Mouse (Mus musculus): ENCODE results near the gene Sgk1. TPM values are rescaled to one million over a fixed set of nuclear protein-coding genes. Genes with fewer than 3 reads are reported as not detected.

The Sgk1 gene
- polyA plus RNA-seq (2012; rRNA removed) (33.4 and 45.0 TPM in 2 replicates), polyA plus RNA-seq (2014; fragmentation: Nextera tagmentation; extraction: Ambion mirVana) (39.9 and 47.7 TPM in 2 replicates)

DNA sequence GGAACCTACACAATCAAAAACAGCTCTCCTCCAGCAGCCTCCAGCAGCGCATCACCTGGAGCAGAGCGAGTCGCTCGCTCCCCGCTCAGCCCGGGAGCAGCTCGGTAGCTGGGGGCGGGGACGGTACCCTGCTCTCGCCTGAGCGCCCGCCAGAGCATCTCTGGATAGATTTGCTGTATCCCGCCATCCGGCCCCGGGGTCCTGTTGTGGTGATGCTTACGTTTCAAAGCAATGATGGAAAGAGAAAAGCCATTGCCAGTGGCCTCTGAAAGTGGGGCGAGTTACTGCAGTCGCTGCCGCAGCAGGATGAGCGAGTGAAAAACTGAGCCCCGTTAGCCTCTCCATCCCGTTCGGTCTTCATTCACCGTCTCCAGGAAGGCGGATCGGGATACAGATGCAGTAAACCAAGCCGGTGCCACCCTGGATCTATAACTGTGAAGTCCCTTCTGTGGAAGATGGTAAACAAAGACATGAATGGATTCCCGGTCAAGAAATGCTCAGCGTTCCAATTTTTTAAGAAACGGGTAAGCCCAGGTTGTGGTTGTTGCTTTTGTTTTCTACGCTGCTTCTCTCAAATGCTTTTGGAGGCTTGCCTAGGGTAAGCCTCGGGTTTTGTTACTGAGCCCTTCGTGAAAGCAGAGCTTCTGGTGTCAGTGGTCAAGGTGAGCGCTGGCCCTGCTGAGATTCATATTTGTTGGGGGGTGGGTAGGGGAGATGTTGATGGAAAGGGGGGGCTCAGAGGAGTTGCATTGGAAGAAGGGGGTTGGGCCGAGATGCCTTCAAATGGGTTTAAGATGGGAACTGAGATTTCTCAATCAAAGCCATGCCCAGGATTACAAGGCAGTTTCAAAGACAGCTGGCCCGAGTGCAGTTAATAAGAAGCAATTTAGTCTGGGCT lies at the start of gene Sgk1:
TSS of gene Sgk1 (plus strand) at position 1 of the 898 bp plus-strand sequence.
- Histone ChIP-seq H3K4me2 (replicated peaks; ENCODE audit: low read depth, low read length, severe bottlenecking) (peak within 1 kb of the TSS; percentile 63), H3K27ac (replicated peaks; ENCODE audit: low read depth, low read length) (peak within 1 kb of the TSS; percentile 27; the same call in 1 of the 2 replicates), H3K36me3 (ENCODE audit: control insufficient read depth, insufficient read depth, low read length) (no peaks in the 10 kb centered on the region), H3K9ac (ENCODE audit: low read depth, low read length, severe bottlenecking) (peak within 1 kb of the TSS; percentile 48), H3K9me3 (ENCODE audit: control insufficient read depth, low read length) (no peaks in the 10 kb centered on the region), H3K4me1 (ENCODE audit: control insufficient read depth, insufficient read depth, low read length) (peaks cover 16% of the 10 kb centered on the region), H3K4me3 (replicated peaks; ENCODE audit: low read length) (peak within 1 kb of the TSS; percentile 41), H3K27me3 (ENCODE audit: control insufficient read depth, insufficient read depth, low read length) (no peaks in the 10 kb centered on the region)
- WGBS: under 1% methylated on average over 36 of the region's 36 CpGs
- DNase-seq (ENCODE audit: low spot score) (peak; percentile 43), ATAC-seq (ENCODE audit: low FRiP score, low read depth) (peak; percentile 50; the same call in 1 of the 2 replicates)
- TF ChIP-seq POLR2A (IDR thresholded peaks at IDR 0.05; ENCODE audit: borderline replicate concordance, extremely low read depth, insufficient read depth, insufficient read length): 0 out of 2 replicates have a peak, but pooled peaks have one; percentile 11

DNA sequence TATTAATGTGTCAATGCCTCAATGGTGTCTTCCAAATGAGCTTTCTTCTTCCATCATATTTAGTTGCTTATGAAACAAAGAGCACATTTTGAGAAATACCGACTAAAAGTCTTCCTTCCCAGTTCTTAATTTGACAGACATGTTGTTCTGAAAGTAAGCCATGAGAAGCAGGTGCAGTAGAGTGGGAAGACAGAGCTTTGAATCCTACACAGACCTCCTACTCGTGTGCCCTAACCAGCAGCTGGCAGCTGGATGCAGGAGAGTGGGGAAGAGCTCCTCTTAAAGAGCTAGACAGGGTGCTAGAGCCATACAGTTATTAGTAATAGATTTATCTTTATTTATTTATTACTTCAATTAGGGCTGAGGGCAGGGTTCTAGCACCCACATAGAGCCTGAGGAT lies 49.7 kb upstream of the Sgk1 start:
- no peak overlapping the region for H3K4me3 ChIP-seq (replicated peaks; ENCODE audit: low read length)
- H3K36me3 ChIP-seq (ENCODE audit: control insufficient read depth, insufficient read depth, low read length): no peaks in the 10 kb centered on the region
- H3K9me3 ChIP-seq (ENCODE audit: control insufficient read depth, low read length): no peaks in the 10 kb centered on the region
- no peak for TF ChIP-seq POLR2A (IDR thresholded peaks at IDR 0.05; ENCODE audit: borderline replicate concordance, extremely low read depth, insufficient read depth, insufficient read length)
- 65% methylated on average over 2 of the region's 2 CpGs for WGBS
- no peak overlapping the region for H3K27ac ChIP-seq (replicated peaks; ENCODE audit: low read depth, low read length)
- 0 out of 2 replicates have a peak, but pooled peaks cover 4% of the 10 kb centered on the region for H3K4me1 ChIP-seq (ENCODE audit: control insufficient read depth, insufficient read depth, low read length)
- H3K4me2 ChIP-seq (replicated peaks; ENCODE audit: low read depth, low read length, severe bottlenecking): no peak overlapping the region
- no peak overlapping the region for H3K9ac ChIP-seq (ENCODE audit: low read depth, low read length, severe bottlenecking)
- DNase-seq (ENCODE audit: low spot score) (no peak), ATAC-seq (ENCODE audit: low FRiP score, low read depth) (no peak)
- no peaks in the 10 kb centered on the region for H3K27me3 ChIP-seq (ENCODE audit: control insufficient read depth, insufficient read depth, low read length)

GRCm38 (mm10) chr10:21833757-21834156 lies 48.2 kb upstream of the Sgk1 start:
- Histone ChIP-seq H3K9me3 (ENCODE audit: control insufficient read depth, low read length) (no peaks in the 10 kb centered on the region), H3K4me2 (replicated peaks; ENCODE audit: low read depth, low read length, severe bottlenecking) (no peak overlapping the region), H3K9ac (ENCODE audit: low read depth, low read length, severe bottlenecking) (no peak overlapping the region), H3K27ac (replicated peaks; ENCODE audit: low read depth, low read length) (no peak overlapping the region), H3K4me3 (replicated peaks; ENCODE audit: low read length) (no peak overlapping the region), H3K4me1 (ENCODE audit: control insufficient read depth, insufficient read depth, low read length) (0 out of 2 replicates have a peak, but pooled peaks cover 4% of the 10 kb centered on the region), H3K36me3 (ENCODE audit: control insufficient read depth, insufficient read depth, low read length) (no peaks in the 10 kb centered on the region), H3K27me3 (ENCODE audit: control insufficient read depth, insufficient read depth, low read length) (no peaks in the 10 kb centered on the region)
- DNase-seq (ENCODE audit: low spot score) (no peak), ATAC-seq (ENCODE audit: low FRiP score, low read depth) (no peak)
- TF ChIP-seq POLR2A (IDR thresholded peaks at IDR 0.05; ENCODE audit: borderline replicate concordance, extremely low read depth, insufficient read depth, insufficient read length): no peak
- WGBS: 73% methylated on average over 3 of the region's 3 CpGs

DNA sequence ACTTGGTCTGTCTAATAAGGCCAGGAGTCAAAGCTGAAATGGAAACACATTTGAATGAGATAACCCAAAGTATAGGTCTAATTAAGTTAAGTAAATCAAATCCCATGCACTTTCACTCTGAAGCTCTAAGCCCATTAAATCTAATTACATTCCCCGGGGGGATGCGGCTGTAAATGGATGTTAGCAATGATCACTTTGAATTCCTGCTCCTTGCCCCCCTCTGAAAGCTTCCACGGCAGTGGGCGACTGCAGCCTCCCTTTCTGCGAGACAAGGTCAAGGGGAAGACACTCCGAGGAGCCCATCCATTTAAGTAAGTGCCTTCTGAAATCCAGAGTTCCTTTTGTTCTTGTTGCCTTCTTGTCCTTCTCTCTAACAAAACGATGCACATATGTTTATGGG lies 46.9 kb upstream of the Sgk1 start:
- Histone ChIP-seq H3K9ac (ENCODE audit: low read depth, low read length, severe bottlenecking) (no peak overlapping the region), H3K4me3 (replicated peaks; ENCODE audit: low read length) (no peak overlapping the region), H3K27me3 (ENCODE audit: control insufficient read depth, insufficient read depth, low read length) (no peaks in the 10 kb centered on the region), H3K4me1 (ENCODE audit: control insufficient read depth, insufficient read depth, low read length) (no peaks in the 10 kb centered on the region), H3K36me3 (ENCODE audit: control insufficient read depth, insufficient read depth, low read length) (no peaks in the 10 kb centered on the region), H3K27ac (replicated peaks; ENCODE audit: low read depth, low read length) (no peak overlapping the region), H3K9me3 (ENCODE audit: control insufficient read depth, low read length) (no peaks in the 10 kb centered on the region), H3K4me2 (replicated peaks; ENCODE audit: low read depth, low read length, severe bottlenecking) (no peak overlapping the region)
- ATAC-seq (ENCODE audit: low FRiP score, low read depth) (no peak), DNase-seq (ENCODE audit: low spot score) (no peak)
- no peak for TF ChIP-seq POLR2A (IDR thresholded peaks at IDR 0.05; ENCODE audit: borderline replicate concordance, extremely low read depth, insufficient read depth, insufficient read length)
- 21% methylated on average over 7 of the region's 7 CpGs for WGBS

DNA sequence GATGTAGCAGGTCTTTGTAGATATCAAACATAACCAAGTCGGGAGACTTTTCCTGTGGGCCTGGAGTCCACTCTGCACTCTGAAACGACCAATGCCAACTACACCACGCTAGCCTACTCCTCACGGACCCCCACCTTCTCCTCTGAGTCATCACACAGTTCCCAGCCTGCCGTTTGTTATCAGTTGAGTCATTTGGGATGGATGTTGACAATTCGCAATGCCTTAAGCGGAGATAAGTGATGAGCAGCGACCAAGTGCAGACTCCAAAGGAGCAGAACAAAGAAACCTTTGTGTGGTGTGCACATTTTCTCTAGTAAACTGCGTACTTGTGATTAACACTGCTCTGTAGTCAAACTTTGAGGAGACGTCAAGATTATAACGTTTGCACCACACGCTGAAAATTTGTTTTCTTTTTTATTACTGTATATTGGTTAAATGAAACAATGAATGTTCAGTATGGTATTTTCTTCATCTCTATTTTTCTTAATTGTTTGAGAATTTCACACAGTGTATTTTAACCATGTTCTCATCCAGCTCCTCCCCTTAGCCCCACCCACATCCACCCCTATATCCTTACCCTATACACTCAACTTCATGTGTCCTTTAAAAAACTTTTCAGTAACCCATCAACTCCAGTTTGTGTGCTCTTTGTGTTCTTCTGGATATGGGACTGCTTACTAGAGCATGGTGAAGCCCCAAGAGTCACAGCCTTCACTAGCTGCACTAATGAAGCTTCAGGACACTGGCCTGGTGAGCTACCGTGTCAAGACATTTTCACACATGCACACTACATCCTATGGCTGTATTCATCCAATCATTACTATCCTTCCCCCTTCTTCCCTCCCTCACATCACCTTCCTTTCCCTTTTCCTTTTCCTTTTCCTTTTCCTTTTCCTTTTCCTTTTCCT lies 42.5 kb upstream of the Sgk1 start:
- Histone ChIP-seq H3K4me1 (ENCODE audit: control insufficient read depth, insufficient read depth, low read length) (no peaks in the 10 kb centered on the region), H3K9ac (ENCODE audit: low read depth, low read length, severe bottlenecking) (no peak overlapping the region), H3K27me3 (ENCODE audit: control insufficient read depth, insufficient read depth, low read length) (no peaks in the 10 kb centered on the region), H3K27ac (replicated peaks; ENCODE audit: low read depth, low read length) (no peak overlapping the region), H3K36me3 (ENCODE audit: control insufficient read depth, insufficient read depth, low read length) (no peaks in the 10 kb centered on the region), H3K4me2 (replicated peaks; ENCODE audit: low read depth, low read length, severe bottlenecking) (no peak overlapping the region), H3K4me3 (replicated peaks; ENCODE audit: low read length) (no peak overlapping the region), H3K9me3 (ENCODE audit: control insufficient read depth, low read length) (no peaks in the 10 kb centered on the region)
- 77% methylated on average over 13 of the region's 13 CpGs for WGBS
- TF ChIP-seq POLR2A (IDR thresholded peaks at IDR 0.05; ENCODE audit: borderline replicate concordance, extremely low read depth, insufficient read depth, insufficient read length): no peak
- ATAC-seq (ENCODE audit: low FRiP score, low read depth): no peak
- no peak for DNase-seq (ENCODE audit: low spot score)

All from limb, embryonic 14.5 days (tissue).